Mouse (Mus musculus): ENCODE measurements at regions not wholly inside any gene's neighbourhood (a gene's known extent, or its start where the extent isn't known, plus 50 kb on each side); places are given as distances from the start of the nearest gene placed in this dataset.

- DNase-seq (ENCODE audit: low spot score in 2 of 2) = no peak
Measured at GRCm38 (mm10) chr6:117613656-117614350, 227.2 kb upstream of the Zfp637 start.

DNA sequence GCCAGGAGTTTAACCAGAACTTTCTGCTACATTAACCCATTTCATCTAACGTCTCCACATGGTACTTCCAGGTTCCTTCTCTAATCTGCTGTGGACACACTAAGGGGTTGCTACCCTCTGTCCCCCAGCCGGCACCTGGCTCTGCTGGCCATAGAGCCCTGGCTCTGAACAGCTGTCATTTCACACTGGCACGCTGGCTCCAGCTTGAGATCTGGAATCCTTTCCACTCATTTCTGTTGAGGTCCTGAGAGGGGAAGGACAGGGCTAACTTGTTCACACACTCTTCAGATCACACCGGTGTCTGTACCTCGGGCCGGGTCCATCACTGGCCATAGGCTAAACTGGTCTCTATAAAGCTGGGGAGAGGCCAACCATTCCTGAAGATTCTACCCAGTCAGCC lies 226.6 kb upstream of the Zfp637 start:
- no peak for DNase-seq (ENCODE audit: low spot score in 2 of 2)

DNA sequence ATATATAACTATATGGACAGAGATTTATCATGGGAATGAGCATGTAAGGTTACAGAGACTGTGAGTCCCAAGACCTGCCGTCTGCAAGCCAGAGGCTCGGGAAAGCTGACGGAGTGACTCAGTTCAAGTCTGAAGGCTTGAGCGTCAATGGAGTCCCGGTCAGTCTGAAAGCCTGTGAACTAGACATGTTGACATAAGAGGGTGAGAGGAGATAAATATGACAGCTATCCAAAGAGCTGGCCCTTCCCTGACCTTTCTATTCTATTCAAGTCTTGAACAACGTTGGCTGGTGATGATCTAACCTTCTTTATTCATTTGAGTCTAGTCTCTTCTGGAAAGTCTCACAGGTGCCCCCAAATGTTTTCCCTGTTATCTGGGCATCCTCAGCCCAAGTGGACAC lies 223.8 kb upstream of the Zfp637 start:
- no peak for DNase-seq (ENCODE audit: low spot score in 2 of 2)

DNA sequence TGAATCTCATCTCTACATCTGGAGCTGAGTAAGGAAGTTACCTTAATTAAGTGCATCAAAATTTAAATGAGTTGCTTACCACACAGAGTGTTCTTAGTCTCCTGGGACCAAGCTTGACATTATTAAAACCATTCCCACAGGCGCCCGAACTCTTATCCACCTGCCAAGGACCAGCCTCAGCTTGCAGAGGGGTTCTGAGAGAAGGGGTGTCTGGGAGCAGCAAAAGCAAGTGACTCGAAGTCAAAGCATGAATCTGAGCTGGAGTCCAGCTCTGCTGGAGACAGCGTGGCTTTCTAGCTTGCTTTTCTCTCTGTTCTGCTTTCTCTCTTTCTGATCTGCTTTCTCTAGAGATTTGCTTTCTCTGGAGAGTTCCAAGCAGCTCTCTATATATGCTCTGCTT lies 223.0 kb upstream of the Zfp637 start:
- no peak for DNase-seq (ENCODE audit: low spot score in 2 of 2)

- DNase-seq (ENCODE audit: low spot score in 2 of 2) = no peak
Measured at GRCm38 (mm10) chr6:117619606-117620005, 221.4 kb upstream of the Zfp637 start.

DNA sequence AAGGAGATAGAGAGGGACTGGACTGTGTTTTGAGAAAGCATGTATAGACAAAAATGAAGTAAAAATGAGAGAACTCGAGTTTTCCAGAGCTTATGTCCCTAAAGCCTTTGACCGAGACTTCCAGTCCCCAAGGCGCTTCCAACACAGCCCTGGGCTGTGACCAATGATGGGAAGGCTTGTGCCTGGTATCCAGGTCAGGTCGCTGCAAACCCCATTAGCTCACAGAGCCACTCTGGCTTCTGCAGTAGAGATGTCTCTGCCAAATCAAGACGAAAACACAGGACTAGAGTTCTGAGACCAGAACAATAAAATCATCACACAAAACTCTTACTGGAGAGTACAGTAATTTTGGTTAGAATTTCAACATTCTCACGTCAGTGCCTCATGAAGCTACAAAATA lies 218.5 kb upstream of the Zfp637 start:
- DNase-seq (ENCODE audit: low spot score in 2 of 2) = no peak

- DNase-seq (ENCODE audit: low spot score in 2 of 2) = no peak
Measured at GRCm38 (mm10) chr6:117622946-117623345, 218.0 kb upstream of the Zfp637 start.

DNA sequence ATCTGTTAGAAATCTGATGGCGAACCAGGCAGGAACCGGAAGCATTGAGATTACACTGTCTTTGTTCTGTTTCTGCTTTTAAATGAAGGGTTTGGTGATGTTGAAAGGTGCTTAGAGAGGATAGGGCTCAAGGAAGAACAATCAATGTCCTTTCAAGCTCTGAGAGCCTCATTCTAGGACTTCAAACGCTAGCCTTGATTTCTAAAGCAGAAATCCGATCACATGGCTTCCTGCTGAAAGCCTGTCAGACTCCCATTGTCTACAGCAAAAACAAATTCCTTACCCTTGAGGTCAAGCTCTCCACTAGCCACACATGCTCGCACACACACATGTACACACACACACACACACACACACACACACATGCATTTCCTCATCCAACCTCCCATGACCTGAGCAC lies 215.3 kb upstream of the Zfp637 start:
- DNase-seq (ENCODE audit: low spot score in 2 of 2) = no peak

DNA sequence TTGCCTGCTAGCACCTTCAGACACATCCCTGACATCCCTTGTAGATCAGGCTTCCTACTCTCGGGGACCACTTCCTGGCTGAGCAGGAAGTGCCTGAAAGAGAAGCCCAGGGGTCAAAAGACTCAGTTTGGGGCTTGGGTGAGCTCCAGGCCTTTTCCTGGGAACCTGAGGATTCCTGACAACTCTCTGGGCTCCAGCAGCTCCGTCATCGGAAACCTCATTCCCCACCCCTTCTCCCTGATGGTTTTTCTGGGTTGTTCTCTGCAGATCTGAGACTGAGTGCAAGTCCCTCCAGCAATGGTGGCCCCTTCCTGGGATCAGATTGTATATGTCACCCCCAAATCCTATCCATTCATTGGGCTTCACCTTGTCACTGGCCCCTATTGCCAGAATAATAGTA lies 213.5 kb upstream of the Zfp637 start:
- no peak for DNase-seq (ENCODE audit: low spot score in 2 of 2)

DNA sequence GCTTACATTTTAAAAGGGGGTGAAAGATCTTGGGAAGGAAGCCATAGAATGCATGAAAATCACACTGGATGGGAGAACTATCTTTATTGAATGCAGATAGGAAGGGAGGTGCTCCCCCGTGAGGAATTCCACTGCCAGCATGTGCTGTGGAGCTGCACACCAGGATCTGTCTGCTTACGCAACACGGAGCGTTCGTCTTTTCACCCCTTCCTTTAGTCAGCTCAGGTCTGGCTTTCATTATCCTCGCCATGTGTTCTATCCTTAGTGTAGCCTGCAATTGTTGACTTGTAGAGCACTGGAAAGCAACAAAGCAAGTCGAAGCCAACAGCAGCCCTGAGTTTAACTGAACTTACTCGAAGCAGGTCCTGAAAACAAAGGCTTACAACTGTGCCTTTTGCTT lies 194.4 kb upstream of the Zfp637 start:
- DNase-seq (ENCODE audit: low spot score in 2 of 2) = no peak

GRCm38 (mm10) chr6:117650541-117650940 lies 190.4 kb upstream of the Zfp637 start:
- no peak for DNase-seq (ENCODE audit: low spot score in 2 of 2)

GRCm38 (mm10) chr6:117651551-117651950 lies 189.4 kb upstream of the Zfp637 start:
- no peak for DNase-seq (ENCODE audit: low spot score in 2 of 2)

DNA sequence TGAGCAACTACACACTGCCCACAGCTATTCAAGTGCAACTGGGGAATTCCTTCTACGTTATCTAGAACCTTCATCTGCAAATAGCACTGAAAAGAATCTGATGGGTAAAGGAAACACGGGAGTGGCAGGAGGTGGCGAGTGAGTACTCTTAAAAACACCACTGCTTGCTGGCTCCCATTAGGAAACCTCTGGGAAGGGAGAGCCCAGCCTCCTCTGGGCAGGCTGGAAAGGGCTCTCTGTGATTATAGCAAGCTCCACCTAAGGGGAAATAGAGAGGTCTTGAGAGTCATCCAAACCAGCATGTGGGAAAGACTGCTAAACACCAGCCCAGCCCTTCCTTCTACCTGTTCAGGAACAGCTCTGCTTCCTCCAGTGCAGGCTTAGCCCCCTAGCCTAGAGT lies 189.0 kb upstream of the Zfp637 start:
- no peak for DNase-seq (ENCODE audit: low spot score in 2 of 2)

GRCm38 (mm10) chr6:117652917-117653316 lies 188.1 kb upstream of the Zfp637 start:
- no peak for DNase-seq (ENCODE audit: low spot score in 2 of 2)

- DNase-seq (ENCODE audit: low spot score in 2 of 2) = no peak
Measured at GRCm38 (mm10) chr6:117653886-117654425, 187.0 kb upstream of the Zfp637 start.

DNA sequence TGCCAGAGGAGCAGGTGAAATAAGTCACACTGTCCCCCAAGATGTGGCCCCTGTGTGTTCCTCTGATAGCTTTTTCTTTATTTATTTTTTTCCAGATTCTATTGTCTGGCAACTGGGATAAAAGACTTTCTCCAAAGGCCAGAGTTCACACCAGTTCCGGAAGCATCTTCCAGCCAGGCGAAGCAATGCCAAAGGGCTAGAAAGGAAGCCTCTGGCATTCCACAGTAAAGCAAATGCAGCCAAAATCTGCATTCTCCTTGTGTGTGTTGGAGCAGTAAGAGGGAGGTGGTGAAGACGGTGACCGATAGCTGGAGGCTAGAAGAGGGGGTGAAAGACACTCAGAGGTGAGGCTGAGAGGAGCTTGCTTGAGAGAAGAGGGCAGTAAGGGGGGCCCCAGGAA lies 185.0 kb upstream of the Zfp637 start:
- no peak for DNase-seq (ENCODE audit: low spot score in 2 of 2)

DNA sequence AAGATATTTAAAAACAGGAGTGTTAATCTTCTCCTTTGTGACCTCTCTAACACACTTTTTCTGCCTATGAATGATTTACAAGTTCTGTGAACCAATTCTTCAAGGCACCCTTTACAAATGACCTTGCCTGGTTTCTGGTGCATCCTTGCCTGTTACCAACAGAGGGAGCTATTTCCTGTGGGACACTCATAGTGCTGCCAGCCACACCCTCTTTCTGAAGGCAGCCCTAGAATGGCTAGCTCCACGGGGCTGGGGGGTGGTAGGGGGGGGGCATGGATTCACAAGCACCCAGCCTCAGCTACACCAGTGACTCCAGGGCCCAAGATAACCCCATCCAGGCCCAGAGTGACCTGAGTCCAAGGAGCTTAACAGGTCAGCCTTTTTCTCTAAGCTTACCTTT lies 180.4 kb upstream of the Zfp637 start:
- DNase-seq (ENCODE audit: low spot score in 2 of 2) = peak in 1 of 2 experiments; percentile 4

DNA sequence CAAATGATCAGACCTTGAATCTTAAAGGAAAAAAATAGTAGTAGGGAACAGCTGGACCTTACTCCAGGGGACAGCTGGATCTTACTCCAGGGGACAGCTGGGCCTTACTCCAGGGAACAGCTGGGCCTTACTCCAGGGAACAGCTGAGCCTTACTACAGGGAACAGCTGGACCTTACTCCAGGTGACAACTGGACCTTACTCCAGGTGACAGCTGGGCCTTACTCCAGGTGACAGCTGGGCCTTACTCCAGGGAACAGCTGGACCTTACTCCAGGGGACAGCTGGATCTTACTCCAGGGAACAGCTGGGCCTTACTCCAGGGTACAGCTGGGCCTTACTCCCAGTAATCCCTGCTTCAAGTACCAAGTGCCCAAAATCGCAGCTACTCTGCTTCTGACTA lies 178.3 kb upstream of the Zfp637 start:
- no peak for DNase-seq (ENCODE audit: low spot score in 2 of 2)

GRCm38 (mm10) chr6:117670337-117670736 lies 170.6 kb upstream of the Zfp637 start:
- no peak for DNase-seq (ENCODE audit: low spot score in 2 of 2)

GRCm38 (mm10) chr6:117670792-117671525 lies 170.0 kb upstream of the Zfp637 start:
- DNase-seq (ENCODE audit: low spot score in 2 of 2) = no peak

DNA sequence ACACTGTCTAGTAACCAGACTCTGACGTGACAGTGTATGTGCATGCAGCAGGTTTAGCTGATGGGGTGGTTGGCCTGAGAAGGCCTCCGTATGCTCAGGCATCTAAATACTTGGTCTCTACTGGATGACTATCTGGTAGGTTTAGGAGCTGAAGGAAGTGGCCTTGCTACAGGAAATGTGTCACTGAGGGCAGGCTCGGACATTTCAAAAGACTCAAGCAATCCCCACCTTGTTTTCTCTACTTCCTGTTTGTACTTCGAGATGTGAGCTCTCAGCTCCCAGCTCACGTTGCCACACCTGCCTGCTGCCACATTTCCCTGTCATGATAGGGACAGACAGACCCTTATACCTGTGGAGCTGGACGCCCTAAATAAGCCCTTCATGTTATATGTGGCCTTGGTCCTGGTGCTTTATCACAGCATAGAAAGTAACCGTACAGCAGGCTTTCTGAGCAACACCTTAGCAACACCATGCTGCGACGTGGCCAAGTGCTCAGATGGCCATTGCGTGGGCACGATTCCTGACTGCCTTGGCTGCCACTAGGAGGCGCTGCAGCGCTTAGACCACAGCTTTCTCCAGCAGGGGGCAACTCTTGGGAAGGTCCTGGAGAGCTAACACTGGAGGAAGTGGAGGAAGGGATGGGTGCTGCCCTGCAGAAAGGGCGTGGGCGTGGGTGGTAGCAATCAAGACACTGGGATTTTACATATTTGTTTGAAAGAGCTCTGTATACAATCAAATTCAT lies 165.8 kb upstream of the Zfp637 start:
- DNase-seq (ENCODE audit: low spot score in 2 of 2) = no peak

GRCm38 (mm10) chr6:117676064-117676821 lies 164.7 kb upstream of the Zfp637 start:
- no peak for DNase-seq (ENCODE audit: low spot score in 2 of 2)
